Mouse (Mus musculus) ES-Bruce4 (cell line): ENCODE results near the gene Sppl2b. TPM values are rescaled to one million over a fixed set of nuclear protein-coding genes. Genes with fewer than 3 reads are reported as not detected.

Experiments
- H3K27ac ChIP-seq: 2 replicates; pipeline ENCODE4 v1.5.1; 2012; ENCODE audit warnings: low read length, inconsistent platforms; ENCODE audit not compliant: insufficient read depth
- H3K27me3 ChIP-seq: 2 replicates; pipeline ENCODE4 v1.6.1; 2012; ENCODE audit warnings: mild to moderate bottlenecking, low read length, inconsistent platforms; ENCODE audit not compliant: control insufficient read depth, poor library complexity, insufficient read depth, severe bottlenecking
- H3K36me3 ChIP-seq: 2 replicates; pipeline ENCODE4 v1.6.1; 2012; ENCODE audit warnings: inconsistent platforms, mild to moderate bottlenecking, low read length, moderate library complexity; ENCODE audit not compliant: control insufficient read depth, poor library complexity, insufficient read depth, severe bottlenecking
- H3K4me1 ChIP-seq: one replicate; pipeline ENCODE4 v1.8.1; 2011; ENCODE audit warnings: low read length; ENCODE audit not compliant: control insufficient read depth, insufficient read depth
- H3K4me3 ChIP-seq: 2 replicates; pipeline ENCODE4 v1.5.1; 2011; ENCODE audit warnings: low read depth, mild to moderate bottlenecking, low read length
- H3K9ac ChIP-seq: 2 replicates; pipeline ENCODE4 v1.6.1; 2012; ENCODE audit warnings: low read depth, mild to moderate bottlenecking, inconsistent platforms; ENCODE audit not compliant: poor library complexity, severe bottlenecking
- H3K9me3 ChIP-seq: replicated peaks from 2 replicates; pipeline ENCODE4 v1.6.1; 2012; ENCODE audit warnings: mild to moderate bottlenecking, low read length, inconsistent platforms; ENCODE audit not compliant: control insufficient read depth, poor library complexity, insufficient read depth, severe bottlenecking
- CTCF ChIP-seq: IDR thresholded peaks from one replicate; pipeline ENCODE4 v1.8.1; 2011; ENCODE audit warnings: low read depth, low read length
- EP300 ChIP-seq: IDR thresholded peaks from 2 replicates; pipeline ENCODE4 v1.6.1; 2011; ENCODE audit warnings: low read depth, low read length; ENCODE audit not compliant: insufficient read depth
- POLR2A ChIP-seq: IDR thresholded peaks from one replicate; pipeline ENCODE4 v1.8.1; 2011; ENCODE audit warnings: low read length; ENCODE audit not compliant: insufficient read depth
- polyA plus RNA-seq: library from polyadenylated mRNA; stranded (reverse); fragments of >200 nt; gene quantifications from 2 replicates; pipeline ENCODE4 v1.2.4, GENCODE M21; 2011; ENCODE audit warnings: low read depth; ENCODE audit not compliant: missing spikeins, insufficient read depth, insufficient read length

The Sppl2b gene
- polyA plus RNA-seq, 1 experiment: 7.6 TPM

DNA sequence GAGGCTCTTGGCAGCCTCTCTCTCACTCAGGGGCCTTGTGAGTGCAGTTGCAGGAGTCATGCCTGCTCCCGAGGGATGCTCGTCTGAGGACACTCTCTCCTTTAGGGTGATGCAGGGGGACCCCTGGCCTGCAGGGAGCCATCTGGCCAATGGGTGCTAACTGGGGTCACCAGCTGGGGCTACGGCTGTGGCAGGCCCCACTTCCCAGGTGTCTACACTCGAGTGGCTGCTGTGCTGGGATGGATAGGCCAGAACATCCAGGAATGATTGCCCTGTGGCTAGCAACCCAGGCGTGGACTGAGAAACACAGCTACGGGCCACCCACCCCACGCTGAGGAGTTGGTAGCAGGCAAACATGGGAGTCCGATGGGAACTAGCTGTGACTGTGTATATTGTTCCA lies 44.0 kb downstream of the Sppl2b start:
- Histone ChIP-seq H3K4me1 (peaks cover 2% of the 10 kb centered on the region), H3K9ac (no peak overlapping the region), H3K27me3 (no peaks in the 10 kb centered on the region), H3K36me3 (no peaks in the 10 kb centered on the region), H3K27ac (no peak overlapping the region), H3K9me3 (no peaks in the 10 kb centered on the region), H3K4me3 (no peak overlapping the region)
- TF ChIP-seq CTCF (no peak), EP300 (no peak), POLR2A (no peak)

DNA sequence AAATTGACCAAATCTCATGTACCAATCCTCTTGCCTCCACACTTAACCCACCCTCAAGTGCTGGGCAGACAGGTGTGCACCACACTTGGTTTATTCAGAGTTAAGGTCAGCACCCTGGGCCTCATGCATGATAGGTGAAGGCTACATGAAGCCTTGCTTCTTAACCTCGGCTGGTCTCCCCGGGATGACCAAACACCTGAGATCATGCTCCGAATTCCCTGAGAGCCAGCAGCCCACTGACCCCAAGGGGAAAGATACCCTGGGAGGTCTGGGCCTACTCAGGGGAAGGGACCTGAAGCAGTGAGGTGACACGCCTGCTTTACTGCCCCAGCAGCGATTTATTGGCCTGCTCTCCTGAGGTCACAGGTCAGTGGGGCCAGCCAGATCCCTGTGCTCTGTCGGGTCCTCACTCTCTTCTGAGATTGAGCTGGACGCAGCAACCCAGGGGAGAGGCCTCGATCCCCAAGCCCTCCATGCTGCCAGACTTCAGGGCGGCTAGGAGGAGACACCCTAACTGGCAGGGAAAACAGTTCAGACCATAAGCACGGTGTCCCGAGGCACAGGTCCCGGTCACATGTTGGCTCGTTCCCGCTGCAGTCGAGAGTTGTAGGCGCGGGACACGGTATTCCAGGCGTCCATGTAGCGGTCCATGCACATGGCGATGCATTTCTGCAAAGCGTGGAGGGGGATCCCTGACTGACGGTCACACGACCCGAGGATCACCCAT lies 44.7 kb downstream of the Sppl2b start:
- TF ChIP-seq EP300: no peak
- peaks cover 2% of the 10 kb centered on the region for H3K4me1 ChIP-seq
- H3K9ac ChIP-seq: peak overlapping the region; percentile 67
- no peaks in the 10 kb centered on the region for H3K36me3 ChIP-seq
- peak overlapping the region; percentile 68 for H3K4me3 ChIP-seq
- no peaks in the 10 kb centered on the region for H3K27me3 ChIP-seq
- peak overlapping the region; percentile 1; the same call in 1 of the 2 replicates for H3K27ac ChIP-seq
- H3K9me3 ChIP-seq: no peaks in the 10 kb centered on the region

DNA sequence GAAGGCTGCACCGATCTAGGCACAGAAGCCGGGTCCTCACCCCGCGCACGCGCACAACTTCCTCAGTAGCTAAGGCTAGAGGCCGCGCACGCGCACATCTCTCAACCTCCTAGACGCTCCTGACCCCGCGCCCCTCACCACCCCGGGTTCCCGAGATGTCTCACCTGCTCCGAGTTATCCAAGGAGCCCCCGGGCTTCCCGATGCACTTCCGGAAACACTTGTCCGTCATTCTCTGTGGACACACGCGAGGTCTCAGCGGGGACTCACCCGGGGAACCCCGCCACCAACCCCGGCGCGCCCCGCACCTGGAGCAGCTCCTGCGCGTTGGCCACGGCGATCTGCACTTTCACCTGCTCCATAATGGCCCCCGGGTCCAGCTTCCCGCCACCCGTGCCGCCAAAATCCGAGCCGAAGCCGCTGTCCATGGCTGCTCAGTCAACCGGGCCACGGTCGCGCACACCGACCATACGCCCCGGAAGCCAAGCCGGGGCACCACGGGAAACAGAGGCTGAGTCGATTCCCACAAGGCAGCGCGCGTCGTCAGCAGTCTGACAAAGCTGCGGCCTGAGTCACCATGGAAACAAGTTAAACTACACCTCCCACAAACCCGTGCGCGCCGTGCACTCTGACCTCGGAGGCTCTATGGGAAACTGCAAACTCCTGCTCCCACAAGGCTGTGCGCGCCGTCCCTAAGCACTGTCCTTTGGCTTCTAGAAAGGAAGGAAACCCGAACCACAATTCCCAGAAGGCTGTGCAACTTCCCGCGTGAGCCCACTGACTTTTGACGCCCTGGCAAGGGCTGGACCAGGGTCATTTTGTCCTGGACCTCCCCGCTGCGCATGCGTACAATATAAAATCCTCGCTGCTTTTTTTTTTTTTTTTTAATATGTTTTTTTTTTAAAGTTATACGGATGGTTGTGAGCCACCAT lies 45.5 kb downstream of the Sppl2b start, which contains the start of gene Timm13:
Timm13 (minus strand) TSS at position 652 of the 930 bp plus-strand sequence.
- Histone ChIP-seq H3K9ac (peak within 1 kb of the TSS; percentile 67), H3K27ac (peak within 1 kb of the TSS; percentile 6), H3K27me3 (no peaks in the 10 kb centered on the region), H3K4me1 (peaks cover 2% of the 10 kb centered on the region), H3K4me3 (peak within 1 kb of the TSS; percentile 68), H3K36me3 (no peaks in the 10 kb centered on the region), H3K9me3 (no peaks in the 10 kb centered on the region)
- TF ChIP-seq POLR2A (no peak), EP300 (no peak), CTCF (no peak)

DNA sequence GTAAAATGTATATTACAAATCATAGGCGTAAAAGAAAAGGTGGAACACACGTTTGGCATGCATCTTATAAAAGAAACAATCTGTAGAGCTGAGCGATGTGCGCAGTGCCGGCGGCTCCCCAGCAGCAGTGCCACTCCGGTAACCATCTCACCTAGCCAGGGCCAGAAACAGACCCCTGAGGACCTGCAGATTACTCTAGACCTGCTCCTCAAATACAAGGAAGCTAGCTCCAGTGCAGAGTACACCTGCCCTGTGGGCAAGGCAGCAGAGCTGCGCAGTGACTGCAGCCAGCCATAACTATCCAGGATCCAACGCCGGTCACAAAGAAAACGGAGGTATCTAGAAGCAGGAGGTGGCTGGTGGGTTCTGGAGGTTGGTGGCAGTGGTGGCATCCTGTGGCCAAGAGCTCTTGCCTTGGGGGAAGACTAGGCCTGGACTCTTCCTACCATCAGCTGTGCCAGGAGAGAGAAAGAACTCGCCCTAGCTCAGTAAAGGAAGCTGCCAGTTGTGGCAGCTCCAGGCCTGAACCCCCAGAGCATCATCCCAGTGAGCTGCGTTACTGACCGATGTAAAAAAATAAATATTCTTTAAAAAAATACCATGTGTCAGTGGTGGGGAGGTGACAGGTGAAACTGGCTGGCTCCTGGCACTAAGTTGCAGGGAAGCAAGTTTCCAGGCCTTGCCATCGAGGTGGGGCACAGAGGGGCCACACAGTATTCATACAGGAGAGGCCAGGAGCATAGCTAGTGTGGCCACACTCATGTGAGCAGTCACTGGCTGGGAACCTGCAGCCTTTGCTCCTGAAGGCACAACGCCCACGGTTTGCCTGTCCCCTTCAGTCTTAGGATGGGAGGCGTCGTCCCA lies 46.6 kb downstream of the Sppl2b start:
- H3K9ac ChIP-seq: no peak overlapping the region
- H3K27me3 ChIP-seq: no peaks in the 10 kb centered on the region
- H3K36me3 ChIP-seq: no peaks in the 10 kb centered on the region
- H3K9me3 ChIP-seq: no peaks in the 10 kb centered on the region
- no peak overlapping the region for H3K4me3 ChIP-seq
- TF ChIP-seq CTCF (no peak), EP300 (no peak), POLR2A (no peak)
- peaks cover 2% of the 10 kb centered on the region for H3K4me1 ChIP-seq
- no peak overlapping the region for H3K27ac ChIP-seq

DNA sequence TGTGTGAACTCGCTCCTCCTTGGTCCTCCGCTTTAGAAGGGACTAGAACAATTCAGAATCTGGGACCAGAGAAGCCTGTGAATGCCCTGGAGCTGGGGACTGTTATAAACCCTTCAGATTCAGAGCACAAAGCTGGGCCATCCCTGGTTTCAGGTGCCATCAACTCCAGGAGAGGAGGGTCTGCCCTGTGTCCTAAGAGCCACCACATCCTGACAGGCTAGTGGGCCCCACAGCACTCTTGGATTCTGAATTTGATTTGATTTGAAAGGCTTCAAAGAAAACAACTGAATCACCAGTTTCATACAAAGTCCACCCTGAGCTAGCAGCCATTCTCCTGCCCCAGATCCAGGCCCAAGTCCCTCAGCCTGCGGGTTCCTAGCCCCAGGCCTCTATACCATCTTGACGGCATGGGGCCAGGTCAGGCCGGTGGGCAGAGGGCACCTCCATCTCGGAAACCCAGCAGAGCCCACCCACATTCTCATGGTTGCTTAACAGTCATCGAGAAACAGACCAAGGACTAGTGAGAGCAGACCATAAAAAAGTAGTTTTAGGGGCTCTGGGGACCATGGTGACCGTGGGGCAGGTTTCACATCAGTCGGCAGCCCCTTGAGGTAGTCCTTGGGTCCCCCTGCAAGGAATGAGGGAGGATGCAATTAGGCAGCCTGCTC lies 47.3 kb downstream of the Sppl2b start:
- no peak overlapping the region for H3K4me3 ChIP-seq
- no peak overlapping the region for H3K27ac ChIP-seq
- no peak overlapping the region for H3K9ac ChIP-seq
- TF ChIP-seq POLR2A: no peak
- TF ChIP-seq CTCF: no peak
- no peak for TF ChIP-seq EP300
- no peaks in the 10 kb centered on the region for H3K27me3 ChIP-seq
- peaks cover 2% of the 10 kb centered on the region for H3K4me1 ChIP-seq
- H3K9me3 ChIP-seq: no peaks in the 10 kb centered on the region
- H3K36me3 ChIP-seq: no peaks in the 10 kb centered on the region
